Mouse (Mus musculus): Measurements from ENCODE around the gene Lrrc52. TPM values are rescaled to one million over a fixed set of nuclear protein-coding genes. Genes with fewer than 3 reads are reported as not detected.

Gene Lrrc52
- 10 to 100 TPM in 1 of 2 experiments, 1 to 10 TPM in 1; 6.5 to 13.1 TPM for total RNA-seq (2021)
- long read RNA-seq, experiment 1, transcript Lrrc52-201 (2 exons, 1,143 nt), result major isoform, 15 of 16 reads
- long read RNA-seq, experiment 1, partial matches to known transcripts, result 0 of 16 reads
- long read RNA-seq, experiment 1, other reads (novel, unspliced or antisense), result 1 of 16 reads
- long read RNA-seq, experiment 2, transcript Lrrc52-201 (2 exons, 1,143 nt), result major isoform, 25 of 25 reads
- long read RNA-seq, experiment 2, partial matches to known transcripts, result 0 of 25 reads
- long read RNA-seq, experiment 2, other reads (novel, unspliced or antisense), result 0 of 25 reads

DNA sequence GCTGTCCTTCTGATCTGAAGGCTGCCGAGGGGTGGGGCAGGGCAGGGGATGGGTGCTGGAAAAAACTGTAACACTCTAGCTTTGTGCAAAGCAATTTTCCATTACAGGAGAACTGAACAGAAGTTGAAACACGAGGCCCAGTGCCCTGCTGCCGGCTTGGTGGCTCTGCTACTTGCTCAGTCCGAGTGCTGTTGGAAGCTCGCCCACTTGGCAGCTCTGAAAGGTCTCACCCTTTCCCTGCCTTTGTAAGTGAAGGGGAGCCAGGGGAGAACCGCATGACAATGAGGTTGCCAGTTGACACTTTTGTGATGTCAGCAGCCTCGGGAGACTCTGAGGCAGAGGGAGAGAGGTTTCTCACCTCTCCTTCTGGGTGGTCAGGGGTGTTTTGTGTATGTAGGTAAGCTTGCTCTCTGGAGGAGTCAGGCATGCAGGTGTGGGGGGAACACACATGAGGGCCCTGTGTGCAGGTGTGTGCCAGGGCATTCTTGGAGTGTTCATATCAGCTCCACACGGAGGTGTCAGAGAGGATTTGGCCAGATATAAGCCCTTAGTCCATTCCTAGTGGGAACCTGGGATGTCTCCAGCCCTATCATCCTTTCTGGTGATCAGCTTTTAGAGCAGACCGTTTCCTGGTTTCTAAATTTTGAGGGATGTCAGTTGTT lies at the start of gene Lrrc52:
TSS of gene Lrrc52 (minus strand) at position 16 of the 662 bp plus-strand sequence.
- no peak for TF ChIP-seq CTCF (IDR thresholded peaks at IDR 0.05)
- Histone ChIP-seq H3K27ac (peak within 1 kb of the TSS; percentile 64), H3K4me3 (peak within 1 kb of the TSS; percentile 43)
- intact Hi-C loops (cut with DNase I), result no loop called here
- peak; percentile 89 for DNase-seq

DNA sequence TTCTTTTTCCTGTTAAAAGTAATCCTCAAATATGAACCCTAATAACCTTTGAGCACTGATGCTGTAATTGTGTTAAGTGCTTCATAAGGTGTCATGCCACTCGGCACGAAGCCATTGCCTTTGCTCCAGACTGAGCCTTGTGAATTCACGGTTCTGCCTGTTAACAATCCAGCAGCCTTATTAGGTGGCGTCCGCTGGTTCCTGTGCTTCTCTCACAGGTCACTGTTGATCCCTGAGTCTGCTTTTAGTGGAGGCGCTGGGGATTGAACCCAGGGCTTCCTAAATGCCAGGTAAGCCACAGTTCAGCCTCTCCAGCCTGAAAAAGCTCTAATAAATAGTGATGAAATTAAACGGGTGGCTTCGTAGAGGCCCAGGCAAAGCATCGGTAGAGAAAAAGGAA lies 45.0 kb upstream of the Lrrc52 start:
- Histone ChIP-seq H3K4me3 (no peak overlapping the region), H3K27ac (no peak overlapping the region)
- intact Hi-C loops (cut with DNase I), result no loop called here
- no peak for TF ChIP-seq CTCF (IDR thresholded peaks at IDR 0.05)
- DNase-seq, result no peak

DNA sequence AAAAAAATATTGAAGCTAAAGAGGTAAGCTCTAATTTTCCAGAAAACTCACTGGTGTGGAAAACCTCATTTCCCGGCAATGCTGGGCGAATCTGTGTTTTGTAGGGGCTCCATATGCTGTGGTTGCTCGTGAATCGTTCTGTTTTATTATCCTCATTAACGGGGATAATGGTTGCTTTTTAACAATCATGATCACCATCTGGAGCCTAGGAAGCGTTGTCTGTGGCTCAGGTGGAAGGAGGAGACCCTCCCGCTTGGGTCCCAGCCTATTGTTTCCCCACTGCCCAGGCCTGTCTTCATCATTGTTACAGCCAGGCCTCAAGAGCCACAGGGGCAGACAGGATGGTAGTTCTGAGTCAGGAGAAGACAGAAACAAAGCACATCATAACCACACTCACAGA lies 39.5 kb upstream of the Lrrc52 start:
- H3K27ac ChIP-seq, result no peak overlapping the region
- no peak for DNase-seq
- no peak for TF ChIP-seq CTCF (IDR thresholded peaks at IDR 0.05)
- no peak overlapping the region for H3K4me3 ChIP-seq
- intact Hi-C loops (cut with DNase I), result no loop called here

DNA sequence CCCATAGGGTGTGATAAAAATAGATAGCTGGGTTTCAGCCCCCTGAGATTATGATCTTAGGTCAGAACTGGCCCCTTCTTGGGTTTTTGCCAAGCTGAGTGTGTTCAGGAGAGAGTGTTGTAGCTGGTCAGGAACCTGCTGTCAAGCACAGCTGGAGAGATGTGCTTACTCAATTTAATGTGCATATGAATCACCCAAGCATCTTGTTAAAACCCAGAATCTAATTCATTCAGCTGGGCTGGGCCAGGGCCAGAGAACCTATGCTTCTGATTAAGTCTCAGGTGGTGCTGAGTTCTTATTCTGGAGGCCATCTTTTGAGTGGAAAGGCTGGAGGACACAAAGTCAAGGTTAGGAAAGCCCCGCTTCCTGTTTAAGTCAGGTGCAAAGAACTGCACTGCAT lies 38.8 kb upstream of the Lrrc52 start:
- no peak for TF ChIP-seq CTCF (IDR thresholded peaks at IDR 0.05)
- no peak overlapping the region for H3K27ac ChIP-seq
- no peak overlapping the region for H3K4me3 ChIP-seq
- intact Hi-C loops (cut with DNase I), result no loop called here
- no peak for DNase-seq

DNA sequence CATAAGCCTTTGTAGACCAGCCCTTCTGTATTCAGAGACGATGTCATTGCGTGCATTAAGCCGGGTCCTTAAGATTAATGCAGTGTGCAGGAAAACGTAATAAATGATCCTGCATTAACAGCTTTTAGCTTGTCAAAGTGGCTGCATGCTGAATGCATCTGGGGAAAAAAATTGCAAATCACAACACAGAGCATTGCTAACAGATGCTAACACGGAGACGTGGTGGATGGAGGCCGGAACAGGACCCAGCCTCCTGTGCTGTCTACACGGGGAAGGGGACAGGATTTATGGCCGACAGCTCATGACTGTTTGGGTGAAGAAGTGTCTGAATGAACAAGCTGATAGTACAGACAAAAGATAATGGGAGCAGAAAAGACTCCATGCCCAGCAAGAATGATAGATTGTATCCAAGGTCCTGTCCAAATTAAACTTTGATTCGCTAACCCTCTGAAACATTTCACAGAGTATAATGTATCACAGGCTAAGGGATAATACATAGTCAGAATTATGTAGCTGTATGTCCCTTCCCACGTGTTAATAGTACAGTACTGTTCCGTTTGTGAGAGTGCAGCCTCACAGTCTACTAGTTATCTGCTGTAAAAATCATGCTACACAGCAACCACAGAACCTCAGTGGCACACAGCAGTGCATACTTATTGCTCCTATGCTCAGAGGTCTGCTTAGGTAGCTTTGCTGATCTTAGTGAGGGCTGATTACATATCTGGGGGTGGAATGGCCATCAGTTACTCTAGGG lies 32.7 kb upstream of the Lrrc52 start:
- intact Hi-C loops (cut with DNase I), result no loop called here

DNA sequence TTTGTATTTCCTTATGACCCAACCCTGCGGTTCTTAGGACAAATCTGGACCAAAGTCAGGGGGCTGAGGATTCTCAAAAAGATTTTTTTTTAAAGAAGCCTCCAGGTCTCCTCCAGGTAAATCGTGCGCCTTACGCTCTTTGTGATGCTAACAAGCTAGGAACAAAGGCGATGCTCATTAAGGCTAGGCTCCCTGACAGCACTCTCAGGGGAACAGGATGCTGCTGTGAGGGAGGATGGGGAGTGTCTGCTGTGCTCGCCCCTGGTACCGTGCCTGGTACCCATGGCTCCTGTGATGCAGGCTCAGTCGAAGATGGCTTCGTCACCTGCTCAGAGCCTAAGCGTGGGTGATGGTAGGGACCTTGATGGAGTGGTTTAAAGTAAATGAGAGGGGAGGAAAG lies 31.4 kb upstream of the Lrrc52 start:
- H3K27ac ChIP-seq, result no peak overlapping the region
- no peak overlapping the region for H3K4me3 ChIP-seq
- no peak for TF ChIP-seq CTCF (IDR thresholded peaks at IDR 0.05)
- DNase-seq, result no peak
- intact Hi-C loops (cut with DNase I), result no loop called here

More for the DNA sequence above, 32.7 kb upstream of the Lrrc52 start:
- no peak for TF ChIP-seq CTCF (IDR thresholded peaks at IDR 0.05)
- Histone ChIP-seq H3K27ac (no peak overlapping the region), H3K4me3 (no peak overlapping the region)
- DNase-seq, result no peak

DNA sequence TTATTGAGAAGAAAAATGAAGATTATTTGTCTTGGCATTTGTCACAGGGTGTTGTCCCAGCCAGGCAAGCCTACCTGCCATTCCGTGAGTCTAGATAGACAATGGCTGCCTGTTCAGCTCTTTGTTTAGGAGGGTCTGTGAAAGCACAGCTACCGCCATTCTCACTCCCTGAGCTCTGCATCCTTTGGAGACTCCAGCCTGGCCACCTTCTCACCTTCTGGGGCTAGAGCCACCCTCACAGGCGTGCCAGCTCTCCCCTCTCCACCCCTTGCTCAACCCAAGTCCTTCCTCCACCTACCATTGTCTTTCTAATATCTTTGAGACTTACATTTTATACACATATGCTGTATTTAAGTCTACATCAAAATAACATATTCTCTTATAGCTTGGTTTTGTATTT lies 31.0 kb upstream of the Lrrc52 start:
- DNase-seq, result no peak
- TF ChIP-seq CTCF (IDR thresholded peaks at IDR 0.05), result no peak
- Histone ChIP-seq H3K27ac (no peak overlapping the region), H3K4me3 (no peak overlapping the region)
- intact Hi-C loops (cut with DNase I), result no loop called here

DNA sequence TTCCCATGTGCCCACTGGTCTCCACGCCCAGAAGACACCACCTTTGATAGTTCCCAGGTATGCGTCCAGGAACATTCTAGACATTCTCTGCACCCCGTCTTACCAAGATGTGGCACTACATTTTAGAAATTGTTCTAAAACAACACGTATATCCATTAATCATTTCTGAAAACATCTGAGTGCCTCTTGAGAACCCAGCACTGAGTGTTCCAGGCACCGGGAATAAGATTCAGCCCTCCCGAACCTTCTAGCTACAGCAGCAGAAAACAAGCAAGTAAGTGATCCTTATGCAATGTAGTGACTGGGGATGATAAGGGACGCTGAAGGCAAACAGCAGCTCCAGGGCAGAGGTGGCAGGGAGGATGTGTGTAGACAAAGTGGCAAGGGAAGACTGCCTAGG lies 24.9 kb upstream of the Lrrc52 start:
- no peak for DNase-seq
- no peak overlapping the region for H3K27ac ChIP-seq
- no peak for TF ChIP-seq CTCF (IDR thresholded peaks at IDR 0.05)
- intact Hi-C loops (cut with DNase I), result no loop called here
- no peak overlapping the region for H3K4me3 ChIP-seq

DNA sequence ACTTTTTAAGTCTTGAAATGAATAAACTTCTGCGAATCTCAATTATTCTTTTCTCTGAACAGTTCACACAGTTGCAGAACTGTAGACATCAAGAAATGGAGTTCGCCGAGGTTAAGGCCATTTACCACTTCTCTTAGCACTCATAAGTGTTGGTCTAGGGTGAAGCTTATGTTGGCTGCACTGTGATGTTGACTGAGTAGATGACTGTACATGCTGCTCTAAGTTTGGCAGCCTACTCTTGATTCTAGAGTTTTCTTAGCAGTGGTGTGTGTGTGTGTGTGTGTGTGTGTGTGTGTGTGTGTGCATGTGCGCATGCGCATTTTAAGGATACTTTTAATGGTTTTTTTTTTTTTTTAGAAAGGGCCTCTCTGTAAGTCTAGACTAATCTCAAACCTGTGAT lies 21.4 kb upstream of the Lrrc52 start:
- no peak for TF ChIP-seq CTCF (IDR thresholded peaks at IDR 0.05)
- intact Hi-C loops (cut with DNase I), result no loop called here
- DNase-seq, result no peak
- H3K4me3 ChIP-seq, result no peak overlapping the region
- H3K27ac ChIP-seq, result no peak overlapping the region

DNA sequence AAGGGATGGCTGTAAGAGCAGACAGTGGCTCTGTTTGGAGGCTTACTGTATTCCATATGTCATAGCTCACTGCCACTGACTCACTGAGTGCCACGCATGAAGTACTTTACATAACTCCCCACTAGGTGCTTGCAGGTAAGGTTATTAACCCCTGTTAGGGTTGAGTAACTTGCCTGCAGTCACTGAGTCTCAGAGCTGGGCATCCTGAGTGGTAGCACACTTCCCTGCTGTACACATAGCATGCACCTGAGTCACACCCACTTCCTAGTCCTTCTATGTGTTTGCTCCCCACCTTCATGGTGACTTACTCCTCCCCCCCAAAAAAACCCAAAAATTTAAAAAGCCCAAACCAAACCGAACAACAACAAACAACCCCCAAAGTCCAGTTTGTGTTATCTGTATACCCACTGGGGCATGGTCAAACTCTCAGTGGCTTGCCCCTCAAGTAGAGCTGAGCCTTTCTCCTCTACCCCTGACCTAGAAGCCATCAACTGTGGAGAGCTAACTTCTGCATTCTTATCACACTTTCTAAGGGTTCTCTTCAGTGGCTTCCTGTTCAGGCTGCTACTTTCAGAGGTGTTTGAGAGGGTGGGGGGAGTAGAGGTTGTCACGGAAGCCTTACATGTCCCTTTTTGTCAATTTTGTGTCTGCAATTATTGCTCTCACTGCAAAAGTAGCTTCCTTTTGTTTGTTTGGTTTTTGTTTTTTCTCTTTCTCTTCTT lies 20.5 kb upstream of the Lrrc52 start:
- no peak overlapping the region for H3K4me3 ChIP-seq
- DNase-seq, result no peak
- no peak overlapping the region for H3K27ac ChIP-seq
- TF ChIP-seq CTCF (IDR thresholded peaks at IDR 0.05), result no peak
- intact Hi-C loops (cut with DNase I), result no loop called here

DNA sequence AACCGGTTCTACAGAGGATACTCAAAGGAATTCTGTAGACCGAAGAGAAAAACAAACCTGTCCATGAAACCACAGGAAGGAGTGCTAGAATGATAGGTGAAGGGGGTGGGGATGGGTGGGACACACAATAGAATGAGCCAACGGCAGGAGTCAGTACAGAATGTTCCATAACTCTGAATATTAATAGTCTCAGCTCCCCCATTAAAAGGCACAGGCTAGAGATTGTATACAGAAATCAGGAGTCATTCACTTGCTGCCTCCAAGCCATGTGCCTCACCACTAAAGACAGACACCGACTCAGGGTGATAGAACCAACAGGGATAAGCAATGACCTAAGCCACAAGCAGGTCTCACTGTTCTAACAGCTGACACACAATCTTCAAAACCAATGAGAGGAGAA lies 16.3 kb upstream of the Lrrc52 start:
- no peak for TF ChIP-seq CTCF (IDR thresholded peaks at IDR 0.05)
- intact Hi-C loops (cut with DNase I), result no loop called here
- DNase-seq, result no peak
- Histone ChIP-seq H3K4me3 (no peak overlapping the region), H3K27ac (no peak overlapping the region)

DNA sequence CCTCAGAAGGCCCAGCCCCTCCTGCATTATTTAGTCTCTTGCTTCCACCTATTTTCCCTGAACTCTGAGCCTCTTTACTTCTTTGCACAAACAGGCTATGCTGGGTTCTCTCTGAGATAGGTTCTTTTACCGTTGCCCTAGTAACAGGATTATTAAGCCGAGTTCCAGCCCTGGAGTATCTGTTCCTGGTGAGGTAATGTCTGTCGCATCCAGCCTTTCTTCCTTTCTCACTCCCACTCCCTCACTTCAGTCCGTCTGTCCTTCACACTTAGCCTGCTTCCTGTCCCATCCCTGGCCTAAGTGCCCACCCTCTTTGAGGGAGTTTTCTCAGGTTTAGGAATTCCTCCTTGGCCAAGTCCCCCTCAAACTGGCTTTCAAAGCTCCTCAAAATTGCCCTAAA lies 7.0 kb upstream of the Lrrc52 start:
- DNase-seq, result no peak
- no peak for TF ChIP-seq CTCF (IDR thresholded peaks at IDR 0.05)
- no peak overlapping the region for H3K27ac ChIP-seq
- no peak overlapping the region for H3K4me3 ChIP-seq
- intact Hi-C loops (cut with DNase I), result no loop called here

DNA sequence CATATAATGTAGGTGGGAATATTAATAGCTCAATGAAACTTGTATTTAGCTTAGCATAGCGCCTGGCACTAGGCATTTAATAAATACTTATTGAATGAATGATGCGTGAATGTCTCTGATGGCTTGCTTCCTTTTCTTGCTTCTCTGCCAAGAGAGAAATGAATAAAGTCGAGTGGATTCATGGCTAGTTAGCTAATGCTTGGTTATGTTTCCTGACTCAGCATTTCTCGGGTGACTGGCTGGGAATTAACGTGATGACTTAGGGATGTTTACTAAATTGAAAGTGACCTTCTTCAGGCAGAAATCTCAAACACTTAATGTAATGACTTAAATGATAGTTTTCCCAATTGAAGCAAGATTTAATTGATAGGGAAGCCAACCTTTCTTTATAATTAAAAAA lies 1.3 kb upstream of the Lrrc52 start:
- no peak for TF ChIP-seq CTCF (IDR thresholded peaks at IDR 0.05)
- Histone ChIP-seq H3K27ac (no peak overlapping the region), H3K4me3 (no peak overlapping the region)
- intact Hi-C loops (cut with DNase I), result no loop called here
- no peak for DNase-seq
